Mouse (Mus musculus) heart, adult 2 months (tissue): ENCODE results near the gene Ctrb1. TPM values are rescaled to one million over a fixed set of nuclear protein-coding genes. Genes with fewer than 3 reads are reported as not detected.

Source experiments
- DNase-seq, 2 experiments: peaks; one replicate each; pipeline ENCODE4 v3.0.0; 2021
- H3K27ac ChIP-seq: fragments of 200-600 bp; 2 replicates; pipeline ENCODE4 v1.8.1; 2022
- H3K27me3 ChIP-seq: fragments of 200-500 bp; 2 replicates; pipeline ENCODE4 v1.6.1; 2012; ENCODE audit warnings: mild to moderate bottlenecking, low read length, inconsistent platforms, mixed read lengths; ENCODE audit not compliant: control insufficient read depth, insufficient read depth
- H3K36me3 ChIP-seq: fragments of 200-500 bp; 2 replicates; pipeline ENCODE4 v1.6.1; 2012; ENCODE audit warnings: low read length, inconsistent platforms; ENCODE audit not compliant: control insufficient read depth, insufficient read depth
- H3K4me1 ChIP-seq: fragments of 200-500 bp; 2 replicates; pipeline ENCODE4 v1.6.1; 2011; ENCODE audit warnings: low read length; ENCODE audit not compliant: control insufficient read depth, insufficient read depth
- H3K4me3 ChIP-seq: fragments of 200-600 bp; 2 replicates; pipeline ENCODE4 v1.8.1; 2022
- H3K79me2 ChIP-seq: fragments of 200-500 bp; replicated peaks from 2 replicates; pipeline ENCODE4 v1.6.1; 2012; ENCODE audit warnings: mild to moderate bottlenecking, inconsistent platforms, low read length, moderate library complexity, mixed read lengths; ENCODE audit not compliant: control insufficient read depth, insufficient read depth
- H3K9ac ChIP-seq: fragments of 200-500 bp; 2 replicates; pipeline ENCODE4 v1.6.1; 2012; ENCODE audit warnings: low read depth, mild to moderate bottlenecking, control low read depth, inconsistent platforms, low read length, mixed read lengths
- CTCF ChIP-seq: fragments of 200-600 bp; IDR thresholded peaks from 2 replicates; pipeline ENCODE4 v1.8.1; 2022; ENCODE audit warnings: antibody characterized with exemption, mild to moderate bottlenecking, moderate library complexity
- EP300 ChIP-seq: fragments of 200-500 bp; IDR thresholded peaks from 2 replicates; pipeline ENCODE4 v1.6.1; 2011; ENCODE audit warnings: low read depth, low read length, control low read depth; ENCODE audit not compliant: insufficient read depth
- POLR2A ChIP-seq: fragments of 200-500 bp; IDR thresholded peaks from 2 replicates; pipeline ENCODE4 v1.6.1; 2011; ENCODE audit warnings: mild to moderate bottlenecking, low read depth, low read length, control low read depth; ENCODE audit not compliant: insufficient read depth
- WGBS: fragments of 180-500 bp; shearing (Covaris S2); methylation state at CpG from one replicate; pipeline ENCODE4 v1.1.7; 2018; 5-methylcytosine and 5-hydroxymethylcytosine counted together
- intact Hi-C: fragments of 180-260 bp; cut with DNase I; formaldehyde crosslinking; loops from one replicate; pipeline ENCODE4 v1.15.1; 2025
- polyA plus RNA-seq: library from polyadenylated mRNA; depleted of rRNA; stranded (reverse); fragments of >200 nt; gene quantifications from 2 replicates; pipeline ENCODE4 v1.2.3, GENCODE M21; 2012
- total RNA-seq, 2 experiments: library from RNA; stranded (reverse); gene quantifications; 2 replicates each; pipeline ENCODE4 v1.2.3; 2021

Ctrb1 gene
- total and polyA plus RNA-seq, 3 experiments = 0.68 TPM; not detected in 2

DNA sequence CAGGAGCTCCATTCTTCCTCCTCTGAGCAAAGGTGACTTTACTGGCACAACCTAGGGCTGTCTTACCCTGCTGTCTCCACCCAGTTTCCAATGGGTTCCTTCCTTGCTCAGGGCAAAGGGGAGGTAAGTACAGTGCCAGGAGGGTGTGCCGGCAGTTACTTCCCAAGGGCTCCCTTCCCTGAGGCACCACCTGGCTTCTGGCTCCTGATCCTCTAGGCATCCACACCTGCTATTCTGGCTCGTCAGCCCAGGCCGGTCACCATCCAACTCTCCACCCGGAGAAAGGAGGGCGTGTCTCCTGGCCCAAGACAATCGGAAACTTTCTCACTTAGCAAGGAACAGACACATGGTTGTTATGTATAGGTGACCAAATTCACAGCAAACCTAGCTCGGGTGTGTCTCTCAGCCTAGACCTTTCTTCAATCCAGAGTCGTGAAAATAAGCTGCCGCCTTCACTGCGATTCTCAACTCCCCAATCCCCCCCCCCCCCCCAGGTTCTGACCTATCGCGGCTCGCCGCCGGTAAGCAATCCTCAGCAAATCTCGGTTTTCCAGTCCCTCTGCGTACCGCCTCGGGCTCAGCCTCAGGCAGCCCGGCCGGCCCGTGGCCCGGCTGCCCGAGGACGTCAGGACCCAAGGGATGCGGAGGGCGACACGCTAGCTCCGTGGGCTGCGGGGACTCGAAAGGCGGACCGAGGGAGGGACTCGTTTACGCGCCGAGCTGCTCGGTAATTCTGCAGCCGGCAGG lies 40.6 kb upstream of the Ctrb1 start:
- no peaks in the 10 kb centered on the region for H3K27me3 ChIP-seq
- H3K4me3 ChIP-seq = peak overlapping the region; percentile 89
- H3K79me2 ChIP-seq = peaks cover 8% of the 10 kb centered on the region
- peak overlapping the region; percentile 83 for H3K9ac ChIP-seq
- H3K36me3 ChIP-seq = peaks cover 6% of the 10 kb centered on the region
- peak overlapping the region; percentile 94 for H3K27ac ChIP-seq
- peak; percentile 53 to 55 for DNase-seq
- peaks cover 70% of the 10 kb centered on the region for H3K4me1 ChIP-seq
- intact Hi-C loops = no loop called here
- WGBS = under 1% methylated on average over 39 of the region's 39 CpGs
- TF ChIP-seq CTCF (no peak), POLR2A (no peak), EP300 (no peak)

GRCm38 (mm10) chr8:111729233-111730170 lies 38.7 kb upstream of the Ctrb1 start:
- Histone ChIP-seq H3K9ac (no peak overlapping the region), H3K27me3 (no peaks in the 10 kb centered on the region), H3K79me2 (peaks cover 8% of the 10 kb centered on the region), H3K4me3 (no peak overlapping the region), H3K36me3 (peaks cover 11% of the 10 kb centered on the region), H3K27ac (peak overlapping the region; percentile 59), H3K4me1 (peaks cover 70% of the 10 kb centered on the region)
- intact Hi-C loops = no loop called here
- peak in 1 of 2 experiments; percentile 48 for DNase-seq
- 0 out of 2 replicates have a peak, but pooled peaks have one; percentile 32 for TF ChIP-seq EP300
- no peak for TF ChIP-seq CTCF
- TF ChIP-seq POLR2A = no peak
- 19% methylated on average over 7 of the region's 7 CpGs for WGBS

- Histone ChIP-seq H3K27ac (peak overlapping the region; percentile 12; the same call in 1 of the 2 replicates), H3K9ac (0 out of 2 replicates have a peak overlapping the region, but pooled peaks have one; percentile 10), H3K79me2 (peaks cover 12% of the 10 kb centered on the region), H3K4me3 (no peak overlapping the region), H3K27me3 (no peaks in the 10 kb centered on the region), H3K36me3 (peaks cover 11% of the 10 kb centered on the region), H3K4me1 (peaks cover 66% of the 10 kb centered on the region)
- intact Hi-C loops = no loop called here
- 66% methylated on average over 5 of the region's 5 CpGs for WGBS
- no peak for TF ChIP-seq EP300
- TF ChIP-seq CTCF = no peak
- no peak for TF ChIP-seq POLR2A
- no peak for DNase-seq
Measured at GRCm38 (mm10) chr8:111728481-111728880, 37.7 kb upstream of the Ctrb1 start.

- no peaks in the 10 kb centered on the region for H3K27me3 ChIP-seq
- H3K27ac ChIP-seq = peak overlapping the region; percentile 84; the same call in 1 of the 2 replicates
- TF ChIP-seq EP300 = no peak
- TF ChIP-seq CTCF = no peak
- TF ChIP-seq POLR2A = no peak
- peaks cover 11% of the 10 kb centered on the region for H3K36me3 ChIP-seq
- DNase-seq = no peak
- intact Hi-C loops = no loop called here
- peaks cover 57% of the 10 kb centered on the region for H3K4me1 ChIP-seq
- 58% methylated on average over 4 of the region's 4 CpGs for WGBS
- H3K79me2 ChIP-seq = peaks cover 11% of the 10 kb centered on the region
- no peak overlapping the region for H3K4me3 ChIP-seq
- no peak overlapping the region for H3K9ac ChIP-seq
Measured at GRCm38 (mm10) chr8:111727553-111727952, 36.7 kb upstream of the Ctrb1 start.

- Histone ChIP-seq H3K4me3 (no peak overlapping the region), H3K9ac (peak overlapping the region; percentile 2; the same call in 1 of the 2 replicates), H3K27me3 (no peaks in the 10 kb centered on the region), H3K36me3 (peaks cover 11% of the 10 kb centered on the region), H3K79me2 (peaks cover 14% of the 10 kb centered on the region), H3K27ac (peak overlapping the region; percentile 84), H3K4me1 (peaks cover 53% of the 10 kb centered on the region)
- whole genome bisulfite sequencing = 21% methylated on average over 7 of the region's 7 CpGs
- intact Hi-C loops = no loop called here
- TF ChIP-seq POLR2A (peak; percentile 29; the same call in 1 of the 2 replicates), EP300 (peak; percentile 82; the same call in 1 of the 2 replicates), CTCF (no peak)
- peak; percentile 71 to 90 for DNase-seq
Measured at GRCm38 (mm10) chr8:111726102-111726900, 35.5 kb upstream of the Ctrb1 start.
